Mouse (Mus musculus) heart, embryonic 16.5 days (tissue): ENCODE measurements around the gene Rnf166. TPM values are rescaled to one million over a fixed set of nuclear protein-coding genes. Genes with fewer than 3 reads are reported as not detected.

Experiments used
- ATAC-seq: fragments of 200-750 bp; cut with Nextera tagmentation; replicated peaks from 2 replicates; pipeline ENCODE4 v1.8.0; 2017; ENCODE audit warnings: moderate number of reproducible peaks; ENCODE audit not compliant: insufficient read depth, low FRiP score; ENCODE audit errors: extremely low read depth
- H3K27ac ChIP-seq: fragments of 300-500 bp; sonication (generic); 2 replicates; pipeline ENCODE4 v1.5.1; 2014; ENCODE audit warnings: mild to moderate bottlenecking, low read length, control low read depth, moderate library complexity
- H3K27me3 ChIP-seq: fragments of 300-500 bp; sonication (generic); 2 replicates; pipeline ENCODE4 v1.6.1; 2014; ENCODE audit warnings: low read length, mixed read lengths; ENCODE audit not compliant: control insufficient read depth, insufficient read depth
- H3K36me3 ChIP-seq: fragments of 300-500 bp; sonication (generic); 2 replicates; pipeline ENCODE4 v1.6.1; 2014; ENCODE audit not compliant: control insufficient read depth, insufficient read depth
- H3K4me1 ChIP-seq: fragments of 300-500 bp; sonication (generic); 2 replicates; pipeline ENCODE4 v1.6.1; 2014; ENCODE audit warnings: low read length, mixed read lengths; ENCODE audit not compliant: control insufficient read depth, insufficient read depth
- H3K4me2 ChIP-seq: fragments of 300-500 bp; sonication (generic); 2 replicates; pipeline ENCODE4 v1.6.1; 2014; ENCODE audit warnings: low read depth, mild to moderate bottlenecking, control low read depth, low read length
- H3K4me3 ChIP-seq: fragments of 300-500 bp; sonication (generic); 2 replicates; pipeline ENCODE4 v1.5.1; 2014; ENCODE audit warnings: mild to moderate bottlenecking, control low read depth, low read length
- H3K9ac ChIP-seq: fragments of 300-500 bp; sonication (generic); 2 replicates; pipeline ENCODE4 v1.6.1; 2014; ENCODE audit warnings: low read length, control low read depth
- H3K9me3 ChIP-seq: fragments of 300-500 bp; sonication (generic); replicated peaks from 2 replicates; pipeline ENCODE4 v1.6.1; 2016; ENCODE audit warnings: low read length; ENCODE audit not compliant: control insufficient read depth
- WGBS: fragments of 180-500 bp; shearing (Covaris S2); extraction: QIAGEN DNeasy Blood & Tissue Kit; methylation state at CpG from one replicate; pipeline ENCODE4 v1.1.7; 2014; 5-methylcytosine and 5-hydroxymethylcytosine counted together
- polyA plus RNA-seq: library from polyadenylated mRNA; unstranded; fragments of >200 nt; fragmentation: Nextera tagmentation; extraction: Ambion mirVana; gene quantifications from 2 replicates; pipeline ENCODE4 v1.2.1, GENCODE M21; 2015

The Rnf166 gene
- polyA plus RNA-seq, 1 experiment from 2014 or later = 48.6 TPM

DNA sequence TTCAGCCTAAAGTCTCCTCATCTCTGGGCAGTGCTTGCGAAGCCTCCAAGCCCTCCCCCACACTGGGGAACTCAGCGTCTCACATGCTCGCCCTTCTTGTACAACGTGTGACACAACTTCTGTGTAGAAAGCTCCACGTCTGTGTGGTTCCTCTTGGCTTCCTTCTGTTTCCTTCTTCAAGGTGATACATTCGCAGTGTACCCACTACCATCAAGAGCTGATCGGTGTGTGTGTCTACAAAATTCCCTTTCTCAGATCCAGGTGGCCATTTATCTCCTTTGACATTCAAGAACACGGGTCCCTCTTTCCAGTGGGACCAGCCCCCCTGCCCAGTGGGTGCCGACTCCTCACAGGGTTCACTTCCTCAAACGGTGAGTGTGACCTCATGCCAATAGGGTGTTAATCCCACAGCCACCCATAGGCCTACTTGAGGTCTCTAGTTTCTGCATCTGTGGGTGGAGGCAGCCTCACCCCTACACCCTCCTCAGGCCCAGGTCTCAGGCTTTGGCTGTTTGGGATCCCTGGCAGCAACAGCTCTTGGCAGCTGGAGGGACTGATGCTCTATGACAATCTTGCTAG lies 45.7 kb downstream of the Rnf166 start:
- no peak overlapping the region for H3K4me2 ChIP-seq
- no peak for ATAC-seq
- WGBS = 72% methylated on average over 10 of the region's 10 CpGs
- H3K36me3 ChIP-seq = no peaks in the 10 kb centered on the region; the same call in none of the 2 replicates
- H3K27me3 ChIP-seq = no peaks in the 10 kb centered on the region
- no peak overlapping the region for H3K9ac ChIP-seq
- no peak overlapping the region for H3K4me3 ChIP-seq
- no peaks in the 10 kb centered on the region; the same call in 1 of the 2 replicates for H3K9me3 ChIP-seq
- H3K27ac ChIP-seq = no peak overlapping the region
- peaks cover 14% of the 10 kb centered on the region for H3K4me1 ChIP-seq

DNA sequence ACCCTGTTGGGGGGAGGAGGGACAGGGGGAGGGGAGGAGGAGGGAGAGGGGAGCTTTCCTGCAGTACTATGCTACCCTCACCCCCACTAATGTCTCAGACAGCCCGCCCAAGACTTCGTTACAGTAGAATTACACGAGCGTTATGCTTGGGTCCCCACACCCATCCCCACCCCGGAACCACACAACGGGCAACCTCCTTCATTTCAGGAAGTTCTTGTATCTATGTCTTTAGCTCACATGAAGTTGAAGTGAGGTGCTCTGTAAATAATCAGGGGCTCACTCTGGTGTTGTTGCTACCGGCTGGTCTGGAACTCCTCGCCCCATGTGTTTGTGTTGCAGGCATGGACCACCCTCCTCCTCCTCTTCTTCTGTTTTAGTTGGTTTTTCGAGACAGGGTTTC lies 47.7 kb downstream of the Rnf166 start:
- Histone ChIP-seq H3K4me1 (peaks cover 23% of the 10 kb centered on the region), H3K4me2 (no peak overlapping the region), H3K4me3 (no peak overlapping the region), H3K27me3 (no peaks in the 10 kb centered on the region), H3K27ac (no peak overlapping the region), H3K36me3 (no peaks in the 10 kb centered on the region; the same call in 1 of the 2 replicates), H3K9ac (no peak overlapping the region), H3K9me3 (no peaks in the 10 kb centered on the region)
- no peak for ATAC-seq
- WGBS = 81% methylated on average over 9 of the region's 9 CpGs

DNA sequence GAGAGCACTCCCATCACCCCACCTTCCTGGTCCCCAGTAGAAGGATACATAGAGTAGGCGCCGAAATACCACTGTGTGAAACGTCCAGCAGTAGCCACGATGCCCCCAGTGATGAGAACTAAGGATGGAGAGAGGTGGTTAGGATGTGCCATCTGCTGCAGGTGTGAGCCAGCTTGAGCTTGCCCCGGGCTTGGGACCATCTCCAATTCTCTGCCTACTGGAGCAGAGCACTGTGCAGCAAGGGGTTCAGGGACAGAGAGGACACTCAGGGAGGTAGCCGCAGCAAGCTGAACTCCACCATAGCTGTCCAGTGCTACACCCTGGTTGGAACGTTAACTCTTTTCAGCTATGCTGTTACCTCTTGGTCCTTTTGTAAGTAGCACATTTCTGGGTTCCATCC lies 48.3 kb downstream of the Rnf166 start:
- H3K36me3 ChIP-seq = no peaks in the 10 kb centered on the region; the same call in 1 of the 2 replicates
- no peak overlapping the region for H3K9ac ChIP-seq
- no peaks in the 10 kb centered on the region for H3K27me3 ChIP-seq
- no peak overlapping the region for H3K4me2 ChIP-seq
- peaks cover 21% of the 10 kb centered on the region for H3K4me1 ChIP-seq
- no peak for ATAC-seq
- no peak overlapping the region for H3K4me3 ChIP-seq
- no peak overlapping the region for H3K27ac ChIP-seq
- no peaks in the 10 kb centered on the region for H3K9me3 ChIP-seq
- WGBS = 92% methylated on average over 7 of the region's 7 CpGs

DNA sequence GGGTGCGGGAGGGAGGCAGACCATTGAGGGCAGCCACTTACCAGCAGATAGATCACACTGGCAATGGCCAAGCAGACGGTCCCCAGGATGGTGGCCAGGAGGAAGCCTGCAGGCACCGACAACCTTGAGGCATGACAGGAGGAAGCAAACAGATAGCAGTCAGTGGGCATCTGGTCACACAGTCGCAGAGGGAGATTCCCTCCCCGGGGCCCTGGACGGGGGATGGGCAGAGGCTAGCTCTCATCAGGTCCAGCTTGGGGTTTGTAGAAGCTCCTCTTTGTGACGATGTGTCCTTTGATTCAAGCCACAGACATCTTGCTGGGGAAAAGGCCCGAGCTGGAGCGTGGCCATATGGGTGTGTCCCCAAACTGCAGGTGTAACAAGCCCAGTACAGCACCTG lies 49.7 kb downstream of the Rnf166 start:
- WGBS = 58% methylated on average over 9 of the region's 9 CpGs
- no peak overlapping the region for H3K9ac ChIP-seq
- H3K9me3 ChIP-seq = no peaks in the 10 kb centered on the region
- no peaks in the 10 kb centered on the region for H3K27me3 ChIP-seq
- H3K4me2 ChIP-seq = no peak overlapping the region
- no peaks in the 10 kb centered on the region; the same call in 1 of the 2 replicates for H3K36me3 ChIP-seq
- ATAC-seq = no peak
- H3K4me1 ChIP-seq = peaks cover 10% of the 10 kb centered on the region
- no peak overlapping the region for H3K4me3 ChIP-seq
- no peak overlapping the region for H3K27ac ChIP-seq

- Histone ChIP-seq H3K36me3 (peaks cover 2% of the 10 kb centered on the region; the same call in 1 of the 2 replicates), H3K4me3 (no peak overlapping the region), H3K9ac (no peak overlapping the region), H3K4me1 (peaks cover 13% of the 10 kb centered on the region), H3K4me2 (no peak overlapping the region), H3K27me3 (no peaks in the 10 kb centered on the region), H3K27ac (no peak overlapping the region), H3K9me3 (no peaks in the 10 kb centered on the region)
- 0 out of 2 replicates have a peak, but pooled peaks have one; percentile 49 for ATAC-seq
- WGBS = 21% methylated on average over 5 of the region's 5 CpGs
Measured at GRCm38 (mm10) chr8:122423659-122424058, 52.2 kb downstream of the Rnf166 start.

DNA sequence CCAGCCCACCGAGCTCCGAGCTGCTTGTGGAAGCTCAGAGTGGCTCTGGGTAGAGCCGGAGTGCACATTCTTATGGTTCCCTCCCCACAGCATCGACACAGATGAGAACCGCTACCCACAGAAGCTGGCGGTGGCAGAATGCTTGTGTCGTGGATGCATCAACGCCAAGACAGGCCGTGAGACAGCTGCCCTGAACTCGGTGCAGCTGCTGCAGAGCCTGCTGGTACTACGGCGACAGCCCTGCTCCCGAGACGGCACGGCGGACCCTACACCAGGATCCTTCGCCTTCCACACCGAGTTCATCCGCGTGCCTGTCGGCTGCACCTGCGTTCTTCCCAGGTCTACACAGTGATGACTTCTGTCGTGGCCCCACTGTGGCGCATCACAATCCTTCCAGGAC lies 52.6 kb downstream of the Rnf166 start:
- Histone ChIP-seq H3K36me3 (peaks cover 5% of the 10 kb centered on the region; the same call in 1 of the 2 replicates), H3K4me2 (no peak overlapping the region), H3K4me3 (no peak overlapping the region), H3K27me3 (no peaks in the 10 kb centered on the region), H3K9me3 (no peaks in the 10 kb centered on the region), H3K9ac (no peak overlapping the region), H3K27ac (no peak overlapping the region), H3K4me1 (peaks cover 13% of the 10 kb centered on the region)
- ATAC-seq = no peak
- 80% methylated on average over 24 of the region's 24 CpGs for WGBS

DNA sequence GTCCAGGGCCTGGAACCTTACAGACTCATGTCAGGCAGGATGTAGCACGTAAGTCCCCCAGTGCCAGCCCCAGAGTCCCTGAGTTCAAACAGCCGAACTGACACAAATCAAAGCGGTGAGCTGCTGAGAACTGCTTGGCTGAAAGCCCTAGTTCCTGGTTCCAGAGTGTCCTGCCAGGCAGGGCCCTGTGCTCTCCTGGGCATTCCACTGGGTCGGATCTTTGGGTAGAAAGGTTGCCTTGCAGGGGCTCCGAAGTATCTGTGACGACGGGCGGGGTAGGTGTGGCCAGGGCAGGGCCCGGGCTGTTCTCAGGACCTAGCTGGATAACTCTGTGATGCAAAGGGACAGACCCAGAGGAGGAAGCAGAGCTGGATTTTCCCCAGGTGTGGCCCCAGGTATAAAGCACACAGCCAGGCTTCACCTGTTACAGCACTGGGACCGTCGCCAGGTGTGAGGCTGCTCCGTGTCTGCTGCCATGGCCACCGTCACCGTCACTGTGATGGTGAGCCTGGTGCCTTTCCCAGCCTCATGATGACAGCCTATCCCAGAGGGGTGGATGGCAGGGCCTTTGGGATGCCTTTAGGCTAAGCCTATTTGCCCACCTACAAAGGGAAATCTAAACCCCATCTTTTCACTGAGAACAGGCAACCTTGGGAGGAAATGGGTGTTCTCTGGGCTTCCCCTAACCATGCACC lies 54.3 kb downstream of the Rnf166 start, which contains the start of gene Il17c:
TSS of gene Il17c (plus strand) at position 645 of the 695 bp plus-strand sequence.
- H3K27me3 ChIP-seq = no peaks in the 10 kb centered on the region
- ATAC-seq = no peak
- no peaks in the 10 kb centered on the region for H3K9me3 ChIP-seq
- H3K9ac ChIP-seq = no peak within 1 kb of the TSS
- H3K4me2 ChIP-seq = no peak within 1 kb of the TSS
- H3K4me1 ChIP-seq = peaks cover 13% of the 10 kb centered on the region
- no peak within 1 kb of the TSS for H3K27ac ChIP-seq
- WGBS = 69% methylated on average over 14 of the region's 14 CpGs
- no peak within 1 kb of the TSS for H3K4me3 ChIP-seq
- H3K36me3 ChIP-seq = peaks cover 12% of the 10 kb centered on the region; the same call in 1 of the 2 replicates

DNA sequence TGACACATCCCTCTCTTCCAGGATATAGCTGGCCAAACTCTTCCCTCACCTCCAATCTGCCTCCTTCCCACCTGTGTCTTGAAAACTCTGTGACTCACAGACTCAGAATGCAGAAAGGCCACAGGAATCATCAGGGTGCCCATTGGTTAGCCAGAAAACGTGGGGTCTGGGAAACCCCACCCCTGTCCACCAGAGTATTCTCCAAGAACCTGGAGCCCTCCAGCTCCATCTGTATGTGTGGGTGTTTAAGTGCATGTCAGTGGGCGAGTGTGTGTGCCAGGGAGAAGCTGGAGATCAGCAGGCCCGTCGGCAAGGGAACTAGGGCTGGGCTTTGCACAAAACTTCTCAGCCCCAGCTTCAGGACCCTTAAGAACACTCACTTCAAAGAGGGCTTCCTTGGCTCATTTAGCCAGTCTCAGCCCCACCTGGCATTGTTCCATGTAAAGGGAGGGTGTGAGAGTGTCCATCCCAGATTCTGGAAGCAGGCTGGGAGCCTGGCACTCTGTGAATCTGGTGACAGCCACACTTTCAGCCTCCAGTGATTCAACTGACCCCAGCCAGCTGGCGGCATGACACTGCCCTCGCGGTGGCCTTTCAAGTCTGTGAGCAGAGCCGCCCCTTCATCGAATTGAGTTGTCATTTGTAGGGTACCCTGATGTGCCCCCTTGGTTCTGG lies 55.8 kb downstream of the Rnf166 start:
- 43% methylated on average over 9 of the region's 9 CpGs for WGBS
- Histone ChIP-seq H3K4me1 (peaks cover 13% of the 10 kb centered on the region), H3K9ac (no peak overlapping the region), H3K27ac (no peak overlapping the region), H3K9me3 (no peaks in the 10 kb centered on the region), H3K36me3 (peaks cover 20% of the 10 kb centered on the region), H3K4me2 (no peak overlapping the region), H3K4me3 (no peak overlapping the region), H3K27me3 (no peaks in the 10 kb centered on the region)
- no peak for ATAC-seq
